Mouse (Mus musculus): ENCODE results near the gene Nav2.

DNA sequence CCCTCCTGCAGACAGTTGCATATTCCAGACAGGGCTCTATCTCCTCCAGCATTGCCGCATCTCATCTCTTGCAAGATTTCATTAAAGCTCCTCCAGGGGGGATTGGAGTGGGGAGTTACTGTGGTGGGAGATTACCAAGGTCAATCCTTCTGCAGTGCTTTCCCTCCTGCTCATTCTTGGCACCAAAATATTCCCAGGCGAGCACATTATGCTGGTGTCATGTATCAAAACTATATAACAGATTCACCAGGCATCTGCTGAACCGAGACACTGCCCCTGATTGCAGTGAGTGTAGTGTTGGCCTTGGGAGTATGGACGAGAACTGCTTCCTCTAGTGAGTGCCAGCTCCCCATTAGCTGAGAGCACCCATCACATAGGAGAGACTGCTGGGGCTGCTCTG, 423.4 kb downstream of the Nav2 start:
- TF ChIP-seq CTCF (IDR thresholded peaks at IDR 0.05; ENCODE audit: extremely low read depth, insufficient read depth, low read length) (no peak), POLR2A (IDR thresholded peaks at IDR 0.05; ENCODE audit: extremely low read depth, insufficient read depth, low read length) (no peak)

Measured in cortical plate, adult 2 months (tissue).